Mouse (Mus musculus) left cerebral cortex, adult 9 months (tissue): Measurements from ENCODE around the gene Vmn1r107.
"Not testable (repeated sequence)": the region's sequence is repeated elsewhere in the genome, so short reads cannot be mapped to it uniquely, and the experiment has no call there.

Experiments used
- DNase-seq, 2 experiments: peaks; one replicate each; pipeline ENCODE4 v3.0.0; 2022; ENCODE audit warnings: low spot score in 2 of 2

Gene Vmn1r107

DNA sequence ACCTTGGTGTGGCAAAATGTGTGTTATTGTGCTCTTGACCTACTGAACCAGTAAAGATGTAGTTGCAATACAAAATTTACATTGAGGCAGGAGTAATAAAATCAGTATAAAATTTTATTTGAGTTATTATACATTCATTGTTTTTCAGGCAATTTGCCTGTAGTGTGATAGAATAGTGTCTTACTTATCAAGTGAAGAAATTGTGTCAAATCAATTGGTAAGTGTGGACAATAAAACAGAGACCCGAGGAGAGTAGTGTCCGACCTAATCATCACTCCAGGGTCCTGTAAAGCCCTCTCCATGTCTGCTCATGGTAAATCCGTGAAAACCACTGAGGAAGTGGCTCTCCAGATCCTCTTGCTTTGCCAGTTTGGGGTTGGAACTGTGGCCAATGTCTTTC, at the start of gene Vmn1r107:
Vmn1r107 (plus strand) TSS at position 301 of the 400 bp plus-strand sequence.
- not testable (repeated sequence) for DNase-seq

GRCm38 (mm10) chr7:20703116-20703515, 34.4 kb downstream of the Vmn1r107 start, which contains the start of gene Vmn1r111:
Gene Vmn1r111, minus strand, starts transcription at chr7:20703216.
- not testable (repeated sequence) for DNase-seq
